Mouse (Mus musculus): ENCODE data around the gene Pdrg1. TPM values are rescaled to one million over a fixed set of nuclear protein-coding genes. Genes with fewer than 3 reads are reported as not detected.

Gene Pdrg1
- polyA plus RNA-seq, 1 experiment from 2014 or later, result 108 TPM

Other genes starting within 250 kb of the Pdrg1 start
- 179 and 189 TPM in 2 replicates for gene Bcl2l1, start 183.7 kb downstream of the Pdrg1 start, polyA plus RNA-seq (2014; fragmentation: Nextera tagmentation; extraction: Ambion mirVana)
- gene Tpx2, start 167.5 kb downstream of the Pdrg1 start, polyA plus RNA-seq (2014; fragmentation: Nextera tagmentation; extraction: Ambion mirVana), result 70.1 and 81.5 TPM in 2 replicates
- gene Mylk2, start 104.1 kb downstream of the Pdrg1 start, polyA plus RNA-seq (2014; fragmentation: Nextera tagmentation; extraction: Ambion mirVana), result not detected in 2 replicates
- gene Foxs1, start 82.2 kb downstream of the Pdrg1 start, polyA plus RNA-seq (2014; fragmentation: Nextera tagmentation; extraction: Ambion mirVana), result 4.0 TPM in 2 replicates
- gene Dusp15, start 63.7 kb downstream of the Pdrg1 start, polyA plus RNA-seq (2014; fragmentation: Nextera tagmentation; extraction: Ambion mirVana), result 6.4 and 6.6 TPM in 2 replicates
- 2.5 and 4.3 TPM in 2 replicates for gene Ttll9, start 52.9 kb downstream of the Pdrg1 start, polyA plus RNA-seq (2014; fragmentation: Nextera tagmentation; extraction: Ambion mirVana)
- 0.87 and 1.0 TPM in 2 replicates for gene Xkr7, start 16.4 kb upstream of the Pdrg1 start, polyA plus RNA-seq (2014; fragmentation: Nextera tagmentation; extraction: Ambion mirVana)
- gene Ccm2l, start 50.5 kb upstream of the Pdrg1 start, polyA plus RNA-seq (2014; fragmentation: Nextera tagmentation; extraction: Ambion mirVana), result 0.77 and 1.1 TPM in 2 replicates
- 1.2 and 1.9 TPM in 2 replicates for gene Hck, start 93.0 kb upstream of the Pdrg1 start, polyA plus RNA-seq (2014; fragmentation: Nextera tagmentation; extraction: Ambion mirVana)
- 54.5 and 69.8 TPM in 2 replicates for gene Tm9sf4, start 145.9 kb upstream of the Pdrg1 start, polyA plus RNA-seq (2014; fragmentation: Nextera tagmentation; extraction: Ambion mirVana)
- gene Tspyl3, start 210.0 kb upstream of the Pdrg1 start, polyA plus RNA-seq (2014; fragmentation: Nextera tagmentation; extraction: Ambion mirVana), result 23.5 and 27.6 TPM in 2 replicates
- 9.0 and 9.2 TPM in 2 replicates for gene Plagl2, start 226.0 kb upstream of the Pdrg1 start, polyA plus RNA-seq (2014; fragmentation: Nextera tagmentation; extraction: Ambion mirVana)
- gene Pofut1, start 226.1 kb upstream of the Pdrg1 start, polyA plus RNA-seq (2014; fragmentation: Nextera tagmentation; extraction: Ambion mirVana), result 4.0 and 5.5 TPM in 2 replicates

All from forebrain, embryonic 14.5 days (tissue).